Mouse (Mus musculus): Measurements from ENCODE around the gene Csde1. TPM values are rescaled to one million over a fixed set of nuclear protein-coding genes. Genes with fewer than 3 reads are reported as not detected.

The Csde1 gene
- polyA plus RNA-seq, 1 experiment from 2014 or later: 294 TPM

- Histone ChIP-seq H3K9me3 (replicated peaks) (no peaks in the 10 kb centered on the region), H3K27ac (replicated peaks) (no peak overlapping the region), H3K9ac (replicated peaks) (no peak overlapping the region), H3K4me2 (no peak overlapping the region), H3K27me3 (replicated peaks) (peaks cover 18% of the 10 kb centered on the region), H3K4me1 (peaks cover 15% of the 10 kb centered on the region), H3K4me3 (replicated peaks) (no peak overlapping the region), H3K36me3 (no peaks in the 10 kb centered on the region)
- ATAC-seq (ENCODE audit: low FRiP score): no peak
- WGBS: 69% methylated on average over 5 of the region's 5 CpGs
Observed at GRCm38 (mm10) chr3:103101194-103101593, 81.0 kb downstream of the Csde1 start.

GRCm38 (mm10) chr3:103101909-103102308, 81.7 kb downstream of the Csde1 start:
- Histone ChIP-seq H3K27ac (replicated peaks) (no peak overlapping the region), H3K4me1 (peaks cover 15% of the 10 kb centered on the region), H3K36me3 (no peaks in the 10 kb centered on the region), H3K9me3 (replicated peaks) (no peaks in the 10 kb centered on the region), H3K4me2 (peak overlapping the region; percentile 96), H3K4me3 (replicated peaks) (peak overlapping the region; percentile 64), H3K9ac (replicated peaks) (peak overlapping the region; percentile 56), H3K27me3 (replicated peaks) (peaks cover 18% of the 10 kb centered on the region)
- WGBS: 2% methylated on average over 14 of the region's 14 CpGs
- peak; percentile 25; the same call in 1 of the 2 replicates for ATAC-seq (ENCODE audit: low FRiP score)

- peak; percentile 97 for ATAC-seq (ENCODE audit: low FRiP score)
- Histone ChIP-seq H3K4me2 (peak within 1 kb of the TSS; percentile 96), H3K4me1 (peaks cover 15% of the 10 kb centered on the region), H3K27ac (replicated peaks) (no peak within 1 kb of the TSS), H3K9me3 (replicated peaks) (no peaks in the 10 kb centered on the region), H3K27me3 (replicated peaks) (peaks cover 18% of the 10 kb centered on the region), H3K9ac (replicated peaks) (peak within 1 kb of the TSS; percentile 56), H3K36me3 (no peaks in the 10 kb centered on the region), H3K4me3 (replicated peaks) (peak within 1 kb of the TSS; percentile 64)
- 3% methylated on average over 72 of the region's 72 CpGs for WGBS
Observed at GRCm38 (mm10) chr3:103102454-103103390, 82.5 kb downstream of the Csde1 start, which contains the start of gene Dennd2c. Gene Dennd2c, plus strand, starts transcription at chr3:103102604.

Other genes starting within 250 kb of the Csde1 start
- 0.14 and 0.17 TPM in 2 replicates for gene Tshb, start 237.7 kb upstream of the Csde1 start, polyA plus RNA-seq (2015; fragmentation: Nextera tagmentation; extraction: Ambion mirVana)
- gene Sycp1, start 84.3 kb upstream of the Csde1 start, polyA plus RNA-seq (2015; fragmentation: Nextera tagmentation; extraction: Ambion mirVana): not detected in 2 replicates
- 0.06 and 0.15 TPM in 2 replicates for gene Nr1h5, start 56.3 kb upstream of the Csde1 start, polyA plus RNA-seq (2015; fragmentation: Nextera tagmentation; extraction: Ambion mirVana)
- 55.4 and 57.8 TPM in 2 replicates for gene Sike1, start 24.7 kb upstream of the Csde1 start, polyA plus RNA-seq (2015; fragmentation: Nextera tagmentation; extraction: Ambion mirVana)
- gene Nras, start 37.9 kb downstream of the Csde1 start, polyA plus RNA-seq (2015; fragmentation: Nextera tagmentation; extraction: Ambion mirVana): 76.8 and 85.3 TPM in 2 replicates
- 0.86 and 0.88 TPM in 2 replicates for gene Ampd1, start 53.6 kb downstream of the Csde1 start, polyA plus RNA-seq (2015; fragmentation: Nextera tagmentation; extraction: Ambion mirVana)
- gene Dennd2c, start 82.2 kb downstream of the Csde1 start, polyA plus RNA-seq (2015; fragmentation: Nextera tagmentation; extraction: Ambion mirVana): 1.3 and 3.6 TPM in 2 replicates
- gene Bcas2, start 151.2 kb downstream of the Csde1 start, polyA plus RNA-seq (2015; fragmentation: Nextera tagmentation; extraction: Ambion mirVana): 196 and 199 TPM in 2 replicates